10 mouse cellular contexts compared by ENCODE assay signal in genomic region chr6:140570152-140570551, GRCm38 (mm10). TPM values are rescaled to one million over a fixed set of nuclear protein-coding genes. Genes with fewer than 3 reads are reported as not detected.
DNase-seq lines count a peak whose midpoint lies in the region; ATAC-seq lines count a peak whose summit lies in the region.
"Had no signal": no experiment of that assay in that cellular context is flagged by ENCODE, and none has a peak within 500 bp of the region (broad histone marks: within the 10 kb centered on the region; RNA-seq: fewer than 3 reads in every experiment).

No protein-coding gene starts in this region.

- peak overlapping the region; percentile 83 for H3K27ac ChIP-seq in heart, embryonic 16.5 days (ENCODE audit: low read length)
- H3K27ac ChIP-seq in intestine, embryonic 16.5 days (ENCODE audit: low read length), result 0 out of 2 replicates have a peak overlapping the region, but pooled peaks have one; percentile 45
- H3K27ac ChIP-seq: embryonic facial prominence, embryonic 15.5 days; lung, embryonic 15.5 days had no signal

- intact Hi-C loops in gastrocnemius, postnatal 36 days (cut with DNase I), result no loop called here

- H3K9ac ChIP-seq in heart, embryonic 16.5 days (ENCODE audit: low read length), result no peak overlapping the region
- no peak overlapping the region for H3K9ac ChIP-seq in intestine, embryonic 16.5 days (ENCODE audit: low read depth, low read length)
- H3K9ac ChIP-seq: embryonic facial prominence, embryonic 15.5 days; lung, embryonic 15.5 days had no signal

- no peak overlapping the region for H3K4me2 ChIP-seq in heart, embryonic 16.5 days (ENCODE audit: low read depth, low read length)
- no peak overlapping the region for H3K4me2 ChIP-seq in intestine, embryonic 16.5 days (ENCODE audit: low read depth, low read length)
- H3K4me2 ChIP-seq: embryonic facial prominence, embryonic 15.5 days; lung, embryonic 15.5 days had no signal

- H3K36me3 ChIP-seq in heart, embryonic 16.5 days (ENCODE audit: control insufficient read depth, insufficient read depth), result peaks cover 22% of the 10 kb centered on the region
- H3K36me3 ChIP-seq in intestine, embryonic 16.5 days (ENCODE audit: control insufficient read depth, insufficient read depth, low read length), result peaks cover 4% of the 10 kb centered on the region; the same call in 1 of the 2 replicates

- no peaks in the 10 kb centered on the region for H3K9me3 ChIP-seq in heart, embryonic 16.5 days (replicated peaks; ENCODE audit: control insufficient read depth, low read length)
- no peaks in the 10 kb centered on the region for H3K9me3 ChIP-seq in intestine, embryonic 16.5 days (ENCODE audit: control insufficient read depth, low read length)
- H3K9me3 ChIP-seq: embryonic facial prominence, embryonic 15.5 days; lung, embryonic 15.5 days had no signal

- 45% methylated on average over 11 of the region's 11 CpGs for WGBS in heart, embryonic 16.5 days
- whole genome bisulfite sequencing in intestine, embryonic 16.5 days, result 70% methylated on average over 11 of the region's 11 CpGs

- DNase-seq in heart, adult 9 months (ENCODE audit: low spot score in 2 of 2), result no peak
- peak; percentile 74 for DNase-seq in brain, adult 2 months (ENCODE audit: low read depth, low spot score)
- DNase-seq in lung, postnatal 4 days, result peak; percentile 23 to 39
- DNase-seq in gastrocnemius, postnatal 36 days, result no peak
- DNase-seq in right cerebral cortex, postnatal 14 days, result no peak

- peak; percentile 92 for ATAC-seq in heart, embryonic 16.5 days (replicated peaks; ENCODE audit: extremely low read depth, insufficient read depth, low FRiP score)
- peak; percentile 94 for ATAC-seq in intestine, embryonic 16.5 days
- ATAC-seq in activated CD4-positive, CD25-positive, alpha-beta regulatory T cell, adult 4 months, result no peak

- no peaks in the 10 kb centered on the region for H3K27me3 ChIP-seq in heart, embryonic 16.5 days (ENCODE audit: control insufficient read depth, insufficient read depth, low read length)
- no peaks in the 10 kb centered on the region for H3K27me3 ChIP-seq in intestine, embryonic 16.5 days (replicated peaks; ENCODE audit: control insufficient read depth, insufficient read depth, low read length)
- H3K27me3 ChIP-seq: embryonic facial prominence, embryonic 15.5 days; lung, embryonic 15.5 days had no signal

- no peak overlapping the region for H3K4me3 ChIP-seq in heart, embryonic 16.5 days (ENCODE audit: low read length)
- no peak overlapping the region for H3K4me3 ChIP-seq in intestine, embryonic 16.5 days (ENCODE audit: low read length)
- H3K4me3 ChIP-seq: embryonic facial prominence, embryonic 15.5 days; lung, embryonic 15.5 days had no signal

- 0 out of 2 replicates have a peak, but pooled peaks cover 5% of the 10 kb centered on the region for H3K4me1 ChIP-seq in heart, embryonic 16.5 days (ENCODE audit: control insufficient read depth, insufficient read depth, low read length)
- no peaks in the 10 kb centered on the region for H3K4me1 ChIP-seq in intestine, embryonic 16.5 days (ENCODE audit: control insufficient read depth, insufficient read depth, low read length)
- H3K4me1 ChIP-seq: embryonic facial prominence, embryonic 15.5 days; lung, embryonic 15.5 days had no signal

RNA-seq across cellular contexts. Expression of gene Aebp2, which starts 52.3 kb away (rescaled TPM):
- polyA plus RNA-seq in heart, embryonic 16.5 days (2015; fragmentation: Nextera tagmentation; extraction: Ambion mirVana), result 6.7 and 9.0 TPM in 2 replicates
- polyA plus RNA-seq in intestine, embryonic 16.5 days (2015; fragmentation: Nextera tagmentation; extraction: Ambion mirVana), result 6.4 and 7.3 TPM in 2 replicates
- 10 to 100 TPM; 25.3 to 29.4 TPM for total RNA-seq in gastrocnemius, postnatal 36 days (2021)
- 10 to 100 TPM; 32.1 to 38.6 TPM for polyA plus RNA-seq in activated CD4-positive, CD25-positive, alpha-beta regulatory T cell, adult 4 months (2017; shearing (Covaris generic))

Comparison
In these comparisons a context has a peak if more than half of its experiments do, and no peak if none do; other contexts are left out.
1. DNase-seq: peak in brain, adult 2 months (single experiment) and lung, postnatal 4 days (2 of 2); none in heart, adult 9 months (0 of 2), gastrocnemius, postnatal 36 days (0 of 2) and right cerebral cortex, postnatal 14 days (single experiment).